Mouse (Mus musculus) urinary bladder, adult 2 months (tissue): ENCODE results near the gene Trmt2b. TPM values are rescaled to one million over a fixed set of nuclear protein-coding genes. Genes with fewer than 3 reads are reported as not detected.
"Not testable (repeated sequence)": the region's sequence is repeated elsewhere in the genome, so short reads cannot be mapped to it uniquely, and the experiment has no call there.

Experiments
- DNase-seq: peaks from one replicate; pipeline ENCODE4 v3.0.0; 2022; ENCODE audit warnings: low spot score
- polyA plus RNA-seq: library from polyadenylated mRNA; depleted of rRNA; stranded (reverse); fragments of >200 nt; gene quantifications from 2 replicates; pipeline ENCODE4 v1.2.3, GENCODE M21; 2012; rRNA removed

The Trmt2b gene
- polyA plus RNA-seq, 1 experiment, result 23.1 TPM

DNA sequence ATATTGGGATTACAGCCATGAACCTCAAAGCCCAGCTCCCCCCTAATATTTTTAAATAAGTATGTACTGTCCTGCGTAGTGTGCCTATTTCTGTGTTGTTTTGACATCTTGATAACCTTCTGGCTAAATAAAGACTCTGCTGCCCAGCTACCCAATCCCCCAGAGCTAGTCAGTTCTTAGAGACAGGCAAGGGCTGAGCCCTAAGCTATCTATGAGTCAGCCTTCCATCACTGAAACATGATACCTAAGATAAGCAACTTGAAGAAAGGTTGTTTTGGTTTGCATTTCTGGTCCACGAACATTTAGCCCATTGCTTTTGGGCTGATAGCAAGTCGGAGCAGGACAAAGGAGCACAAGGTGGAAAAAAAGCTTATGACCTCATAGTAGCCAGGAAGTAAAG lies 56.2 kb downstream of the Trmt2b start:
- no peak for DNase-seq

DNA sequence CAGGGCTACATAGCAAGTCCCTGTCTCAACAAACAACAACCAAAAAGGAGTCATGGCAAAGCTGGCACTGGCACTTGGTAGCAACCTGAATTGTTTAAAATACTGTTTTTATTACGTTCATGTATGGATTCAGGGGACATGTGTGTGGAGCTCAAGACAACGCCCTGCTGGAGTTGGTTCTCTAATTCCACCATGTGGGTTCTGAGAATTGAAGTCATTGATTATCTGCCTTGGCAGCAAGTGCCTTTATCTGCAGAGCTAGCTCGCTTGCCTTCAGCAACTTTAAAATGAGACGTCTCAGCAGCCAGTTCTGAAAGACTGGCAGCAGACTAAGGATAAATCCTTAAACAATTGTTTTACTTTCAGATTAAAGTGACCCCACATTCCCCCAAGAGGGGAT lies 58.6 kb downstream of the Trmt2b start:
- DNase-seq, result no peak

GRCm38 (mm10) chrX:134211151-134211642 lies 65.6 kb downstream of the Trmt2b start:
- no peak for DNase-seq

DNA sequence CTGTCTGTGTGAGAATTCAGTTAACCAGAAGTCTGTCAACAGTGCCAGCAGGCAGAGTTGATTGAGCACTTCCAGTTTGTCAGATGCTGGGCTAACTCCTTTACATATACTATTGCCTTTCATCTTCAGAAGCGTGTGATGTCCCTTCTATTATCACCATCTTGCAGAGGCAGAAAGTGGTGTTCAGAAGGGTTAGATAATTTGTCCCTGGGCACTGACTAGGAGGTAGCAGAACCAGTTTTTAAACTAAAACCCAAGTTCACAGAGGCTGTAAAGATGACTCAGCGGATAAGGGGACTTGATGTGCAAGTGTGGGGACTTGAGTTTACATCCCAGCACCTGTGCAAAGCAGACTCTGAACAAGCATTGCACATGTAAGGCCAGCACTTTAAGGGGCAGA lies 68.3 kb downstream of the Trmt2b start:
- no peak for DNase-seq

DNA sequence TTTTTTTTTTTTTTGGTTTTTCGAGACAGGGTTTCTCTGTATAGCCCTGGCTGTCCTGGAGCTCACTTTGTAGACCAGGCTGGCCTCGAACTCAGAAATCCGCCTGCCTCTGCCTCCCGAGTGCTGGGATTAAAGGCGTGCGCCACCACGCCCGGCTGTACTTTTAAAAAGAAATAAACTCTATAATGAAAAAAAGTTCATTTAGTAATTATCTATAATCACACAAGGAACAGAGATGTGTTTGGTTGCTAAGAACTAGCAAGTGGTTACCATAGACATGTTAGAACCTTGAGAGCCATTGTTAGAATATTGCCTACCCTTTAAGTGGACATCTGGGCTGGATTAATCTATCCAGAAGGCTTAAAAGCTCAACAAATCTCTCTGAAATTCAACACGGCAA lies 89.6 kb downstream of the Trmt2b start, which contains the start of gene Arl13a:
TSS of gene Arl13a (plus strand) at position 301 of the 400 bp plus-strand sequence.
- not testable (repeated sequence) for DNase-seq

DNA sequence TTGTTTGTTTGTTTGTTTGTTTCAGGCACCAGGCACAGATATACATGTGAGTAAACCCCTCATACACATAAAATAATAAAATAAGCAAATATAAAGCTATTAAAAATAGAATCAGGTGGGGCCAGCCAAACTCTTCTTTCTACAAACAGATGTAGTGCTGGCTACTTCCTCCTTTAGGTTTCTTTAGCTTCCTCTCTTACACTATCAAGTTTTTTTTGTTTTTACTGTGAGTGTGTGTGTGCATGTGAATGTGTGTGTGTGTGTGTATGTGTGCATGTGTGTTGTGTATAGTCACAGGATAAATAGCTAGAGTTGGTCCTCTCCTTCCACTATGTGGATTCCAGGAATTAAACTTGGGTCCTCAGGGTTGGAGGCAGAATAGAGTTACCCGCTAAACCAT lies 102.1 kb downstream of the Trmt2b start:
- DNase-seq, result no peak

Other genes with a start within 250 kb of the Trmt2b start
- 11.5 and 13.0 TPM in 2 replicates for gene Cstf2, start 217.8 kb downstream of the Trmt2b start, polyA plus RNA-seq
- 3.4 and 3.8 TPM in 2 replicates for gene Xkrx, start 114.9 kb downstream of the Trmt2b start, polyA plus RNA-seq
- not detected in 2 replicates for gene Arl13a, start 89.5 kb downstream of the Trmt2b start, polyA plus RNA-seq
- 0.07 and 0.08 TPM in 2 replicates for gene Nox1, start 55.0 kb downstream of the Trmt2b start, polyA plus RNA-seq
- 0.61 and 0.83 TPM in 2 replicates for gene Tmem35a, start 18.2 kb upstream of the Trmt2b start, polyA plus RNA-seq
- gene Cenpi, start 31.1 kb upstream of the Trmt2b start, polyA plus RNA-seq, result 0.87 and 0.93 TPM in 2 replicates
- 1.5 TPM in 2 replicates for gene Drp2, start 127.6 kb upstream of the Trmt2b start, polyA plus RNA-seq
- gene Taf7l, start 199.5 kb upstream of the Trmt2b start, polyA plus RNA-seq, result not detected in 2 replicates